Mouse (Mus musculus) liver, embryonic 14.5 days (tissue): Measurements from ENCODE around the gene Lin28b.

ENCODE experiments used
- CTCF ChIP-seq: IDR thresholded peaks from 2 replicates; pipeline ENCODE4 v1.5.1; 2016; ENCODE audit warnings: antibody characterized with exemption, low read depth, control low read depth
- EP300 ChIP-seq: IDR thresholded peaks from 2 replicates; pipeline ENCODE4 v1.6.1; 2016; ENCODE audit warnings: antibody characterized with exemption, low read depth

DNA sequence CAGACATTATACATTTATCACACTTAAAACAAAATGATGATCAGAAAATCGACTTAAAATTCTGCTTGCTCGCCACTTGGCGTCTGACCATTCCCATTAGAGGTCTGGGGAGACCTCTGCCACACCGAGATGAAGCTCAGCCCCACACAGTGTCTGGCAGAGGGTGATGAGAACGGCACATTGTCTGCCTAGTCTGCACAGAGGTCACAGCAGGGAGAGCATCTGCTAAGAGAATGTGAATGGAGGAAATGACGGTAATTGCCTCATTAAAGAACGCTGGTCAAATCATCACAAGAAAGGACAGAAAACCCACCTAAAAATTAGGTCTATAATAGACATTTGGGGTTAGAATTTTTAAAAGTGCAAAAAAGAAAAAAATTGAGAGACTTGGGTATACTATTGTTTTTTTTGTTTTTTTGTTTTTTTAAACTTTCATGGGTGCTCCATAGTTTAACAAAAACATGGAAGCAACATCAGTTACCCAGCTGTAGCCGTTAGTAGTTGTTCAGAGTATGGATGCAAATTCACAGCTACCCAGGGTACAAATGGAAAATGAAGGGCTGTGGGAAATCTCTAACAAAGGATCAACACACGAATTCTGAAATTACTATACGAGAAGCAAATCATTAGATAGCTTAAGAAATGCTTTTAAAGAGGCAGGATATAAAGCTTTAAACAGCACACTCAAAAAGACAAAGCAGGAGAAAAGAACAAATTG, 75.4 kb downstream of the Lin28b start:
- TF ChIP-seq CTCF (no peak), EP300 (no peak)
